17 mouse cellular contexts compared by ENCODE assay signal in genomic region chr15:32330427-32330826, GRCm38 (mm10).
DNase-seq lines count a peak whose midpoint lies in the region; ATAC-seq and TF ChIP-seq lines count a peak whose summit lies in the region.
"Had no signal": no experiment of that assay in that cellular context is flagged by ENCODE, and none has a peak within 500 bp of the region (broad histone marks: within the 10 kb centered on the region; RNA-seq: fewer than 3 reads in every experiment).

No protein-coding gene starts in this region.

- no peaks in the 10 kb centered on the region for H3K27me3 ChIP-seq in heart, postnatal 0 days (ENCODE audit: control insufficient read depth, insufficient read depth, low read length)
- no peaks in the 10 kb centered on the region for H3K27me3 ChIP-seq in neural tube, embryonic 12.5 days (replicated peaks)
- H3K27me3 ChIP-seq in forebrain, embryonic 12.5 days, result no peaks in the 10 kb centered on the region
- H3K27me3 ChIP-seq: heart, embryonic 13.5 days; liver, embryonic 15.5 days; megakaryocyte, embryonic 14.5 days; Patski; stomach, embryonic 15.5 days had no signal

- DNase-seq in heart, postnatal 0 days (ENCODE audit: low spot score), result no peak
- no peak for DNase-seq in heart, postnatal 4 days
- no peak for DNase-seq in neural tube, embryonic 10.5 days (ENCODE audit: extremely low spot score, low spot score)
- DNase-seq in lung, adult 18-20 months, result no peak
- DNase-seq in layer of hippocampus, postnatal 25 days (ENCODE audit: extremely low spot score in 1 of 2, low spot score in 1 of 2), result no peak
- DNase-seq: cerebellum, adult 9-10 months; lung, postnatal 10 days; thymus, adult 2 months had no signal

- WGBS in heart, postnatal 0 days, result 73% methylated on average over 8 of the region's 8 CpGs
- 55% methylated on average over 8 of the region's 8 CpGs for WGBS in neural tube, embryonic 12.5 days
- 34% methylated on average over 8 of the region's 8 CpGs for WGBS in forebrain, embryonic 12.5 days

- H3K4me2 ChIP-seq in heart, postnatal 0 days (ENCODE audit: low read depth, low read length), result peak overlapping the region; percentile 12; the same call in 1 of the 2 replicates
- H3K4me2 ChIP-seq in neural tube, embryonic 12.5 days (replicated peaks), result no peak overlapping the region
- H3K4me2 ChIP-seq in forebrain, embryonic 12.5 days, result no peak overlapping the region
- H3K4me2 ChIP-seq: heart, embryonic 13.5 days; liver, embryonic 15.5 days; stomach, embryonic 15.5 days had no signal

- no peak overlapping the region for H3K9ac ChIP-seq in heart, postnatal 0 days (replicated peaks; ENCODE audit: low read depth, low read length)
- no peak overlapping the region for H3K9ac ChIP-seq in neural tube, embryonic 12.5 days
- H3K9ac ChIP-seq in forebrain, embryonic 12.5 days, result no peak overlapping the region
- H3K9ac ChIP-seq: heart, embryonic 13.5 days; liver, embryonic 15.5 days; stomach, embryonic 15.5 days had no signal

- TF ChIP-seq EP300 in heart, postnatal 0 days (IDR thresholded peaks at IDR 0.05; ENCODE audit: low read depth), result no peak

- H3K4me1 ChIP-seq in heart, postnatal 0 days (ENCODE audit: control insufficient read depth, insufficient read depth), result peaks cover 15% of the 10 kb centered on the region; the same call in 1 of the 2 replicates
- H3K4me1 ChIP-seq in neural tube, embryonic 12.5 days, result 0 out of 2 replicates have a peak, but pooled peaks cover 4% of the 10 kb centered on the region
- peaks cover 27% of the 10 kb centered on the region for H3K4me1 ChIP-seq in forebrain, embryonic 12.5 days
- H3K4me1 ChIP-seq: liver, embryonic 15.5 days had no signal

- no peak for ATAC-seq in heart, postnatal 0 days (ENCODE audit: insufficient read depth, low read depth)
- ATAC-seq in neural tube, embryonic 12.5 days (ENCODE audit: low FRiP score, low read depth), result 0 out of 2 replicates have a peak, but pooled peaks have one; percentile 17
- peak; percentile 57; the same call in 1 of the 2 replicates for ATAC-seq in forebrain, embryonic 12.5 days (ENCODE audit: low FRiP score)
- ATAC-seq: activated CD4-positive, CD25-positive, alpha-beta regulatory T cell, adult 4 months; intestine, embryonic 16.5 days; Patski had no signal

- H3K27ac ChIP-seq in heart, postnatal 0 days (ENCODE audit: low read depth), result no peak overlapping the region
- no peak overlapping the region for H3K27ac ChIP-seq in neural tube, embryonic 12.5 days
- H3K27ac ChIP-seq in forebrain, embryonic 12.5 days, result 0 out of 2 replicates have a peak overlapping the region, but pooled peaks have one; percentile 42
- H3K27ac ChIP-seq: heart, embryonic 13.5 days; liver, embryonic 15.5 days; stomach, embryonic 15.5 days had no signal

- H3K4me3 ChIP-seq in heart, postnatal 0 days (ENCODE audit: low read depth, low read length), result no peak overlapping the region
- H3K4me3 ChIP-seq in neural tube, embryonic 12.5 days, result no peak overlapping the region
- H3K4me3 ChIP-seq in forebrain, embryonic 12.5 days (replicated peaks), result no peak overlapping the region
- H3K4me3 ChIP-seq: heart, embryonic 13.5 days; liver, embryonic 15.5 days; megakaryocyte, embryonic 14.5 days; stomach, embryonic 15.5 days had no signal

- TF ChIP-seq CTCF in heart, postnatal 0 days (IDR thresholded peaks at IDR 0.05; ENCODE audit: low read depth), result no peak

- no peaks in the 10 kb centered on the region for H3K36me3 ChIP-seq in heart, postnatal 0 days (replicated peaks; ENCODE audit: control insufficient read depth, insufficient read depth, low read length)
- H3K36me3 ChIP-seq in neural tube, embryonic 12.5 days, result no peaks in the 10 kb centered on the region
- H3K36me3 ChIP-seq in forebrain, embryonic 12.5 days (replicated peaks), result no peaks in the 10 kb centered on the region
- H3K36me3 ChIP-seq: heart, embryonic 13.5 days; liver, embryonic 15.5 days; stomach, embryonic 15.5 days had no signal

- H3K9me3 ChIP-seq in heart, postnatal 0 days (replicated peaks; ENCODE audit: control insufficient read depth, low read length), result no peaks in the 10 kb centered on the region
- no peaks in the 10 kb centered on the region for H3K9me3 ChIP-seq in neural tube, embryonic 12.5 days
- H3K9me3 ChIP-seq in forebrain, embryonic 12.5 days, result no peaks in the 10 kb centered on the region
- H3K9me3 ChIP-seq: heart, embryonic 13.5 days; liver, embryonic 15.5 days; stomach, embryonic 15.5 days had no signal
